31 mouse cellular contexts compared by ENCODE assay signal in genomic region chr9:103369951-103370350, GRCm38 (mm10). TPM values are rescaled to one million over a fixed set of nuclear protein-coding genes. Genes with fewer than 3 reads are reported as not detected.
DNase-seq lines count a peak whose midpoint lies in the region; ATAC-seq and TF ChIP-seq lines count a peak whose summit lies in the region.
"Had no signal": no experiment of that assay in that cellular context is flagged by ENCODE, and none has a peak within 500 bp of the region (broad histone marks: within the 10 kb centered on the region; RNA-seq: fewer than 3 reads in every experiment).

No protein-coding gene starts in this region.

- H3K9ac ChIP-seq in forebrain, embryonic 14.5 days (ENCODE audit: low read length) = no peak overlapping the region
- no peak overlapping the region for H3K9ac ChIP-seq in heart, embryonic 14.5 days (ENCODE audit: low read length)
- 0 out of 2 replicates have a peak overlapping the region, but pooled peaks have one; percentile 5 for H3K9ac ChIP-seq in hindbrain, embryonic 12.5 days
- H3K9ac ChIP-seq in hindbrain, embryonic 16.5 days (ENCODE audit: low read depth, low read length) = no peak overlapping the region
- no peak overlapping the region for H3K9ac ChIP-seq in heart, postnatal 0 days (replicated peaks; ENCODE audit: low read depth, low read length)
- H3K9ac ChIP-seq: embryonic facial prominence, embryonic 12.5 days; liver, embryonic 14.5 days; midbrain, embryonic 15.5 days; neural tube, embryonic 15.5 days had no signal

- H3K4me2 ChIP-seq in forebrain, embryonic 14.5 days (ENCODE audit: low read length) = no peak overlapping the region
- no peak overlapping the region for H3K4me2 ChIP-seq in heart, embryonic 14.5 days (ENCODE audit: low read length)
- H3K4me2 ChIP-seq in hindbrain, embryonic 12.5 days (replicated peaks) = no peak overlapping the region
- H3K4me2 ChIP-seq in hindbrain, embryonic 16.5 days (ENCODE audit: low read length) = no peak overlapping the region
- H3K4me2 ChIP-seq in heart, postnatal 0 days (ENCODE audit: low read depth, low read length) = no peak overlapping the region
- H3K4me2 ChIP-seq: embryonic facial prominence, embryonic 12.5 days; midbrain, embryonic 15.5 days; neural tube, embryonic 15.5 days had no signal

- WGBS in forebrain, embryonic 10.5 days = 75% methylated on average over 4 of the region's 4 CpGs
- 52% methylated on average over 4 of the region's 4 CpGs for WGBS in forebrain, embryonic 14.5 days
- 35% methylated on average over 4 of the region's 4 CpGs for WGBS in heart, embryonic 14.5 days
- 55% methylated on average over 4 of the region's 4 CpGs for WGBS in hindbrain, embryonic 12.5 days
- 58% methylated on average over 4 of the region's 4 CpGs for WGBS in hindbrain, embryonic 16.5 days
- WGBS in heart, postnatal 0 days = 24% methylated on average over 4 of the region's 4 CpGs

- no peaks in the 10 kb centered on the region for H3K27me3 ChIP-seq in forebrain, embryonic 10.5 days (ENCODE audit: poor library complexity, severe bottlenecking)
- no peaks in the 10 kb centered on the region for H3K27me3 ChIP-seq in forebrain, embryonic 14.5 days (replicated peaks; ENCODE audit: control insufficient read depth, insufficient read depth, low read length)
- H3K27me3 ChIP-seq in heart, embryonic 14.5 days (ENCODE audit: control insufficient read depth, insufficient read depth, low read length) = no peaks in the 10 kb centered on the region
- no peaks in the 10 kb centered on the region for H3K27me3 ChIP-seq in hindbrain, embryonic 12.5 days
- no peaks in the 10 kb centered on the region for H3K27me3 ChIP-seq in hindbrain, embryonic 16.5 days (replicated peaks; ENCODE audit: control insufficient read depth, insufficient read depth, low read length)
- no peaks in the 10 kb centered on the region for H3K27me3 ChIP-seq in heart, postnatal 0 days (ENCODE audit: control insufficient read depth, insufficient read depth, low read length)
- H3K27me3 ChIP-seq: CH12.LX; embryonic facial prominence, embryonic 12.5 days; midbrain, embryonic 15.5 days; neural tube, embryonic 15.5 days had no signal

- H3K4me1 ChIP-seq in forebrain, embryonic 10.5 days = peaks cover 36% of the 10 kb centered on the region
- peaks cover 5% of the 10 kb centered on the region for H3K4me1 ChIP-seq in forebrain, embryonic 14.5 days (ENCODE audit: control insufficient read depth, insufficient read depth, low read length)
- peaks cover 9 to 20% of the 10 kb centered on the region in 2 experiments for H3K4me1 ChIP-seq in heart, embryonic 14.5 days (ENCODE audit: control insufficient read depth in 2 of 2, insufficient read depth in 2 of 2, low read length in 2 of 2)
- peaks cover 12% of the 10 kb centered on the region for H3K4me1 ChIP-seq in hindbrain, embryonic 12.5 days
- H3K4me1 ChIP-seq in hindbrain, embryonic 16.5 days (ENCODE audit: control insufficient read depth, insufficient read depth, low read depth, low read length) = peaks cover 7% of the 10 kb centered on the region
- peaks cover 22% of the 10 kb centered on the region for H3K4me1 ChIP-seq in heart, postnatal 0 days (ENCODE audit: control insufficient read depth, insufficient read depth)

- no peak for TF ChIP-seq CTCF in heart, postnatal 0 days (IDR thresholded peaks at IDR 0.05; ENCODE audit: low read depth)

- H3K27ac ChIP-seq in forebrain, embryonic 10.5 days = peak overlapping the region; percentile 6; the same call in 1 of the 2 replicates
- H3K27ac ChIP-seq in forebrain, embryonic 14.5 days (ENCODE audit: low read depth, low read length) = no peak overlapping the region
- H3K27ac ChIP-seq in heart, embryonic 14.5 days (replicated peaks in 1 of 2; ENCODE audit: control insufficient read depth in 1 of 2, insufficient read depth in 1 of 2, low read depth in 2 of 2, low read length in 2 of 2) = peak overlapping the region; percentile 68 to 69
- no peak overlapping the region for H3K27ac ChIP-seq in hindbrain, embryonic 12.5 days
- H3K27ac ChIP-seq in hindbrain, embryonic 16.5 days (ENCODE audit: low read depth, low read length) = no peak overlapping the region
- H3K27ac ChIP-seq in heart, postnatal 0 days (ENCODE audit: low read depth) = peak overlapping the region; percentile 55
- H3K27ac ChIP-seq: embryonic facial prominence, embryonic 12.5 days; gastrocnemius, adult 2 months; liver, embryonic 14.5 days; macrophage; midbrain, embryonic 15.5 days; neural tube, embryonic 15.5 days had no signal

- H3K4me3 ChIP-seq in forebrain, embryonic 10.5 days = no peak overlapping the region
- H3K4me3 ChIP-seq in forebrain, embryonic 14.5 days (ENCODE audit: low read depth, low read length) = no peak overlapping the region
- no peak overlapping the region for H3K4me3 ChIP-seq in heart, embryonic 14.5 days (ENCODE audit: control insufficient read depth in 1 of 2, insufficient read depth in 1 of 2, low read depth in 1 of 2, low read length in 2 of 2)
- no peak overlapping the region for H3K4me3 ChIP-seq in hindbrain, embryonic 12.5 days
- no peak overlapping the region for H3K4me3 ChIP-seq in hindbrain, embryonic 16.5 days (ENCODE audit: low read length)
- H3K4me3 ChIP-seq in heart, postnatal 0 days (ENCODE audit: low read depth, low read length) = no peak overlapping the region
- H3K4me3 ChIP-seq: embryonic facial prominence, embryonic 12.5 days; gastrocnemius, adult 2 months; midbrain, embryonic 15.5 days; neural tube, embryonic 15.5 days had no signal

- intact Hi-C loops in heart, postnatal 14 days (cut with DNase I) = loop anchor here (10.0 kb wide), 1 partner anchor 635 kb away; the partner anchor contains the start of gene Nphp3

- peaks cover 20% of the 10 kb centered on the region for H3K36me3 ChIP-seq in forebrain, embryonic 10.5 days (replicated peaks)
- H3K36me3 ChIP-seq in forebrain, embryonic 14.5 days (ENCODE audit: control insufficient read depth, insufficient read depth, low read length) = no peaks in the 10 kb centered on the region
- peaks cover 4% of the 10 kb centered on the region for H3K36me3 ChIP-seq in heart, embryonic 14.5 days (ENCODE audit: control insufficient read depth, insufficient read depth, low read length)
- no peaks in the 10 kb centered on the region for H3K36me3 ChIP-seq in hindbrain, embryonic 12.5 days
- no peaks in the 10 kb centered on the region for H3K36me3 ChIP-seq in hindbrain, embryonic 16.5 days (ENCODE audit: control insufficient read depth, insufficient read depth, low read length)
- 0 out of 2 replicates have a peak, but pooled peaks cover 8% of the 10 kb centered on the region for H3K36me3 ChIP-seq in heart, postnatal 0 days (replicated peaks; ENCODE audit: control insufficient read depth, insufficient read depth, low read length)
- H3K36me3 ChIP-seq: embryonic facial prominence, embryonic 12.5 days; midbrain, embryonic 15.5 days; neural tube, embryonic 15.5 days had no signal

- TF ChIP-seq EP300 in heart, postnatal 0 days (IDR thresholded peaks at IDR 0.05; ENCODE audit: low read depth) = no peak

- no peak for DNase-seq in forebrain, embryonic 10.5 days (ENCODE audit: extremely low spot score, low spot score)
- no peak for DNase-seq in forebrain, embryonic 14.5 days (ENCODE audit: low spot score)
- DNase-seq in heart, postnatal 14 days = no peak
- no peak for DNase-seq in heart, postnatal 0 days (ENCODE audit: low spot score)
- no peak for DNase-seq in left cerebral cortex, adult 18-20 months (ENCODE audit: low spot score in 2 of 2)
- DNase-seq: adrenal gland, adult 8-10 months; cerebellum, adult 11 months; cerebellum, adult 9-10 months; cerebellum, postnatal 36 days; gastrocnemius, adult 2 months; gastrocnemius, postnatal 36 days; kidney, postnatal 14 days; layer of hippocampus, adult 9-11 months; liver; lung, adult 2 months; lung, postnatal 10 days; retina, postnatal 1 day; right cerebral cortex, postnatal 14 days; thymus, adult 2 months; thymus, postnatal 36 days had no signal

- no peak for ATAC-seq in forebrain, embryonic 14.5 days
- ATAC-seq in heart, embryonic 14.5 days (ENCODE audit: insufficient number of reproducible peaks, insufficient read depth, low FRiP score, low read depth) = no peak
- no peak for ATAC-seq in hindbrain, embryonic 12.5 days (ENCODE audit: low FRiP score)
- ATAC-seq in hindbrain, embryonic 16.5 days = no peak
- no peak for ATAC-seq in heart, postnatal 0 days (ENCODE audit: insufficient read depth, low read depth)
- ATAC-seq: forebrain, embryonic 16.5 days; intestine, postnatal 0 days; midbrain, embryonic 15.5 days had no signal

- no peaks in the 10 kb centered on the region for H3K9me3 ChIP-seq in forebrain, embryonic 10.5 days
- no peaks in the 10 kb centered on the region for H3K9me3 ChIP-seq in forebrain, embryonic 14.5 days (replicated peaks; ENCODE audit: control insufficient read depth, low read length)
- H3K9me3 ChIP-seq in heart, embryonic 14.5 days (ENCODE audit: control insufficient read depth, low read length) = no peaks in the 10 kb centered on the region
- no peaks in the 10 kb centered on the region for H3K9me3 ChIP-seq in hindbrain, embryonic 12.5 days (replicated peaks)
- H3K9me3 ChIP-seq in hindbrain, embryonic 16.5 days (ENCODE audit: control insufficient read depth, low read length) = no peaks in the 10 kb centered on the region
- no peaks in the 10 kb centered on the region for H3K9me3 ChIP-seq in heart, postnatal 0 days (replicated peaks; ENCODE audit: control insufficient read depth, low read length)
- H3K9me3 ChIP-seq: embryonic facial prominence, embryonic 12.5 days; midbrain, embryonic 15.5 days; neural tube, embryonic 15.5 days had no signal

RNA-seq across cellular contexts. Expression of gene Cdv3, which starts 4.3 kb away (rescaled TPM):
- 188 and 213 TPM in 2 replicates for polyA plus RNA-seq in forebrain, embryonic 10.5 days (2016; fragmentation: Nextera tagmentation; extraction: Ambion mirVana)
- 74.2 and 76.3 TPM in 2 replicates for polyA plus RNA-seq in forebrain, embryonic 14.5 days (2014; fragmentation: Nextera tagmentation; extraction: Ambion mirVana)
- 62.6 and 64.3 TPM in 2 replicates for polyA plus RNA-seq in heart, embryonic 14.5 days (2014; fragmentation: Nextera tagmentation; extraction: Ambion mirVana)
- 10 to 100 TPM; 85.5 to 99.8 TPM for total RNA-seq in heart, postnatal 14 days (2021)
- 101 and 110 TPM in 2 replicates for polyA plus RNA-seq in hindbrain, embryonic 12.5 days (2016; fragmentation: Nextera tagmentation; extraction: Ambion mirVana)
- polyA plus RNA-seq in hindbrain, embryonic 16.5 days (2015; fragmentation: Nextera tagmentation; extraction: Ambion mirVana) = 78.5 and 91.0 TPM in 2 replicates
- 81.1 and 152 TPM in 2 replicates for total RNA-seq in heart, postnatal 0 days (2014; rRNA removed; ENCODE audit: low replicate concordance)
- polyA plus RNA-seq in heart, postnatal 0 days (2015; fragmentation: Nextera tagmentation; extraction: Ambion mirVana) = 55.7 and 63.0 TPM in 2 replicates
- 10 to 100 TPM; 81.6 to 86.9 TPM for total RNA-seq in left cerebral cortex, adult 18-20 months (2021)

Comparison
In these comparisons a context has a peak if more than half of its experiments do, and no peak if none do; other contexts are left out.
1. H3K27ac ChIP-seq: peak in forebrain, embryonic 10.5 days (single experiment), heart, embryonic 14.5 days (2 of 2) and heart, postnatal 0 days (single experiment); none in forebrain, embryonic 14.5 days (single experiment), hindbrain, embryonic 12.5 days (single experiment) and hindbrain, embryonic 16.5 days (single experiment).